Mouse (Mus musculus) neutrophil, adult 5-6 weeks (primary cell): Measurements from ENCODE around the gene Agbl4. TPM values are rescaled to one million over a fixed set of nuclear protein-coding genes. Genes with fewer than 3 reads are reported as not detected.

Source experiments
- ATAC-seq: fragments of 151-379, 151-347 bp; 2 replicates; pipeline ENCODE4 v1.8.0; 2017; ENCODE audit warnings: mild to moderate bottlenecking, moderate TSS enrichment; ENCODE audit not compliant: insufficient number of reproducible peaks, poor library complexity, low FRiP score, severe bottlenecking; ENCODE audit errors: extremely low read depth
- total RNA-seq: library from RNA; stranded (forward); fragments of 200-1000 nt; gene quantifications from 2 replicates; pipeline ENCODE4 v1.2.3, GENCODE M21; 2017

Agbl4 gene
- total RNA-seq, 1 experiment from 2014 or later, result not detected

DNA sequence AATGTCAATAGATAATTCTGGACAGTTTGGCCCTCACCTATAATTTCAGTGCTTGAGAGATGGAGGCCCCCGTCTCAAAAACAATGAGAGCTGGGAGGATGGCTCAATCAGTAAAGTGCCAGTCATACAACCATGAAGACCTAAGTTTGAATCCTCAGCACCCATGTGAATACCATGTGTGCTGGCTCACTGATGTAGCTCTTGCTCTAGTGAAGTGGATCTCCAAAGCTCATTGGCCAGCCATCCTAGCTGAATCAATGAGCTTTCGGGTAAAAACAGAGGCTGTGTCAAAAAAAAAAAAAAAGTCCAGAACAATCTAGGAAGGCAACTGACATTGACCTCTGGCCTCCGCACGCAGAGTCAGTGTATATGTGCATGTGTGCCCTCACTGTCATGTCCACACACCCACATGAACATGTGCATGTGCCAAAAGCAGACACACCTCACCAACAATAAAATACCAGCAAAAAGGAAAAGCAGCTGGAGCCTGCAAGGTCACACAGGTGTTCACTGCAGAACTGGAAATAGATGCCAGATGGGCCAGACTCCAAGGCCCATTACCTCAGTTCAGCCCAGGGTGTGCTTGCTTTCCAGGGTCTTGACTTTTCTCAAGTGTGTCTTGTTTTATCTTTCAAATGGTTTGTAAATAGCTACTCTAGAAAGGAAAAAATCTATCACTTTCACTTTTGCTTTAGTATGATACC lies 1192.2 kb downstream of the Agbl4 start:
- no peak for ATAC-seq

- no peak for ATAC-seq
Observed at GRCm38 (mm10) chr4:111594655-111595295, 1197.3 kb downstream of the Agbl4 start.

DNA sequence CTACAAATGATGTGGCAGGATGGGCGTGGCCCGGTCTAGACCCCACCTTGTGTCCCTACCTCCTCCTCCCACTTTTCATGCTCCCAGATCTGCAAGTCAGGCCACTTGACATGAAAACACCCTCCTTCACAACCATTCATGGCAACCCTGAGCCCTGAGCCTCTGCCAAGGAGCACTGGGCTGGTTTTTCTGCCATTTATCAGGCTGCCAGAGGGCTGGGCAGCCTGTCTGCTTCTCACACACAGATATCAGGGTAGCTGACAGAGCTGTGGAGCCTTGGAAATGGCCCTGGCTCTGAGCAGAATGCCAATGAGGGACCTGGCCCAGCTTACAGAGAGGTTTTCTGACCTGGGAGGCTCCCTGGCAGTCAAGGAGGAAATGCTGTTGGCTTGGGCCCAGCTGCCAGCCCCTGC lies 1199.8 kb downstream of the Agbl4 start:
- no peak for ATAC-seq

GRCm38 (mm10) chr4:111597986-111598385 lies 1200.5 kb downstream of the Agbl4 start:
- ATAC-seq, result no peak

GRCm38 (mm10) chr4:111603194-111603593 lies 1205.7 kb downstream of the Agbl4 start:
- ATAC-seq, result no peak

GRCm38 (mm10) chr4:111607826-111608500 lies 1210.5 kb downstream of the Agbl4 start:
- ATAC-seq, result no peak

- no peak for ATAC-seq
Observed at GRCm38 (mm10) chr4:111621865-111622264, 1224.4 kb downstream of the Agbl4 start.

- no peak for ATAC-seq
Observed at GRCm38 (mm10) chr4:111624914-111625313, 1227.5 kb downstream of the Agbl4 start.

DNA sequence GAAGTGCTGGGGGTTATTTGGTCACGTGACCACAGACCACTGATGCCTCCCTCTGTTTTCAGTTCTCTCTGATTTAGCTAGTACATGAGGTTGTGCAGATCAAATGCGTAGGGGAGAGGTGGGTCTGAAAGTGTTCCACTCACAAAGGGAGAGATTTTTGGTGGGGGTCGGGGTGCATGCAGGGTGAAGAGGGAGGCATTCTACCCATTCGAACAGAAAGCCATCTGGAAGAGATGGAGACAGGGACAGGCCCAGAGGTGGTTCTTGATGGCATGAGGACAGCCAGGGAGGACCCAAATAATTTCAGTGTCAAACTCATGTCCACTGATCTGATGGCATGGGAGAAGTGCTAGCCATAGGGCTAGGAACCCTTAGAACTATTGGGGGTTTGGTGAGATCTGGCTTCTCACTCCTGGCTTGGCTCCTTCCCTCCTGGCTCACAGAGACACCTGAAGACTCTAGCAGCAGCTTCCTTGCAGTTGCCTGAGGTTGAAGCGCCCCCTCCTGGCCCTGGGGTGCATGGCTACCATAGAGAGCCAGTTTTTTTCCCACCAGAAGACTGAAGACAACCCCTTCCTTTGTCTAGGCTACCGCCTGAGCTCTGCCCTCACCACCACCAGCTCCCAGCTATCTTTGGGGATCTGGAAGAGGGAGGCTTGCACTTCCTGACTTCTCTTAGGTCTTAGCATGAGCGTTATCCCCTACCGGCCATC lies 1228.8 kb downstream of the Agbl4 start:
- peak; percentile 45; the same call in 1 of the 2 replicates for ATAC-seq

DNA sequence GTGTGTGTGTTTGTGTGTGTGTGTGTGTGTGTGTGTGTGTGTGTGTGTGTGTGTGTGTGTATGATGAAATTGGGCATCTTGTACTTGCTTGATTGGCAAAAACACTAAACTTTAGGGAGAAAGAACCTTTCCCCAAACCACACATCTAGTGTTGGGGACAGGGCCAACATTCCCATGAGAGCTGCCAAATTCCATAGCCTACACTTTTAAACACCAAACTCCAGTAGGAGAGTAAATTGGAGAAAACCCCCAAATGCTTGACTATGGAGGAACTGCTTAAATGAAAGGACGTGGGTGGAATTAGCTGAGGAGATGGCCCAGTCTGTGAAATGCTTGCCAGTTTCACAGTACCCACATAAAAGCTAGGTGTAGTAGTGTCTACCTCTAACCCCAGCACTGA lies 1235.2 kb downstream of the Agbl4 start:
- ATAC-seq, result no peak

- ATAC-seq, result no peak
Observed at GRCm38 (mm10) chr4:111635538-111636124, 1238.2 kb downstream of the Agbl4 start.

GRCm38 (mm10) chr4:111638948-111639708 lies 1241.7 kb downstream of the Agbl4 start:
- no peak for ATAC-seq

GRCm38 (mm10) chr4:111645117-111645830 lies 1247.8 kb downstream of the Agbl4 start:
- no peak for ATAC-seq

DNA sequence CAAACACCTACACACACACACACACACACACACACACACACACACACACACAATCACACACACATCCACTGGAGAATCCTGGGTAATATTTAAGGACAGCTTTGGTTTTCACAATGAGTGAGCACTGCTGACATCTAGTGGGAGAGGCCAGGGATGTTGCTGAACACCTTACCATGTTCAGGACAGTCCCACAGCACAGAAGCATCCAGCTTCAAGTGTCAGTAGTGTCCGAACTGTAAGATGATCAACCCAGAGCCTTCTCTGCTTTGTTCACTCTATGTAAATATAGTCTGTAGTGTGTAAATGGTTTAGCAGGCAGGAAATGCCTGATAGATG lies 1248.3 kb downstream of the Agbl4 start:
- ATAC-seq, result no peak

DNA sequence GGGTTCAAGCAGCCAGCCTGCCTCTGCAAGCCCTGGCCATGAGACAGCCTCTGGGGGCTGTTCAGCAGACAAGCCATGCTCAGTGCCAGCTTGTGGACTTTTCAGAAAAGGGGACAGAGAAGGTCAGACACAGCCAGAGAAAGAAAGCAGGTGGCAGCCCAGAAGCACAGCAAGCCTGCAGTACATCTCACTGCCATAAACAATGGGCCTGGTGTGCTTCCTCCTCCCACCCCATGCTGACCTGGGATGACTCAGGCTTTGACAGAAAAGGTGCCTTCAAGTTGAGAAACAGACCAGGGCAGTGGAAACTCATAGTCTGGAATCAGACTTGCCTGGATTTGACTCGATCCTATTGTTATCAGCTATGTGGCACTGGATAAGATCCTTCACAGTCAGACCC lies 1256.0 kb downstream of the Agbl4 start:
- ATAC-seq, result no peak

GRCm38 (mm10) chr4:111663730-111664129 lies 1266.3 kb downstream of the Agbl4 start:
- no peak for ATAC-seq

- ATAC-seq, result no peak
Observed at GRCm38 (mm10) chr4:111664146-111664545, 1266.7 kb downstream of the Agbl4 start.

DNA sequence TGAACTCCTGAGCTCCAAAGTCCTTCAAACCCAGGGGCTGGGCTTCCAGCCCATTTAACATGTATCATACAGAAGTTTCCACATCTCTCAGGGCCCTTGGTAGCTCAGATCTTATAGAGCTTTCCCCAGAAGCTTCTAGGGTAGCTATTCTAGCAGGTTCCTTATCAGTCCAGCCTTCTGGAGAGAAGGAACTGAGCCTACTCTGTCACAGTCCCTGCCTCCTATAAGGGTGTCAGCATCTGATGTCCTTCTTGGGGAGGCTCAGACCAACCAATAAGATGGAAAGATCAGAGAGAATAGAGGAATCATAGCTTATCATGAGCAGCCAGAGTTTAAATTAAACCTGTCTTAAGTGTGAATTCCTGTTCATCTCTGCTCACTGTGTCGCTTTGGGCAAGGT lies 1269.3 kb downstream of the Agbl4 start:
- no peak for ATAC-seq
